Mouse (Mus musculus): ENCODE measurements around the gene Metap1. TPM values are rescaled to one million over a fixed set of nuclear protein-coding genes. Genes with fewer than 3 reads are reported as not detected.
A peak's percentile ranks its signal among the peaks of the same experiment; 100 is the strongest.

The Metap1 gene
- polyA plus RNA-seq, 1 experiment from 2014 or later = 45.8 TPM

GRCm38 (mm10) chr3:138513243-138513642 lies 23.9 kb upstream of the Metap1 start:
- no peak overlapping the region for H3K4me2 ChIP-seq (ENCODE audit: low read depth, low read length)
- 66% methylated on average over 12 of the region's 12 CpGs for whole genome bisulfite sequencing
- no peak for ATAC-seq (ENCODE audit: low read depth)
- H3K4me1 ChIP-seq (ENCODE audit: control insufficient read depth, insufficient read depth, low read length) = no peaks in the 10 kb centered on the region
- no peaks in the 10 kb centered on the region for H3K36me3 ChIP-seq (ENCODE audit: control insufficient read depth, insufficient read depth, low read length)
- 0 out of 2 replicates have a peak, but pooled peaks cover 2% of the 10 kb centered on the region for H3K9me3 ChIP-seq (ENCODE audit: control insufficient read depth, low read length)
- no peak for DNase-seq (ENCODE audit: low spot score)
- no peak overlapping the region for H3K4me3 ChIP-seq (ENCODE audit: low read depth, low read length)
- H3K9ac ChIP-seq (ENCODE audit: low read depth, low read length) = no peak overlapping the region
- no peak overlapping the region for H3K27ac ChIP-seq (replicated peaks; ENCODE audit: low read depth, low read length)
- H3K27me3 ChIP-seq (replicated peaks; ENCODE audit: control insufficient read depth, insufficient read depth, low read length) = no peaks in the 10 kb centered on the region

- no peak overlapping the region for H3K4me3 ChIP-seq (ENCODE audit: low read depth, low read length)
- no peaks in the 10 kb centered on the region for H3K36me3 ChIP-seq (ENCODE audit: control insufficient read depth, insufficient read depth, low read length)
- DNase-seq (ENCODE audit: low spot score) (no peak), ATAC-seq (ENCODE audit: low read depth) (no peak)
- no peaks in the 10 kb centered on the region for H3K9me3 ChIP-seq (ENCODE audit: control insufficient read depth, low read length)
- 71% methylated on average over 5 of the region's 5 CpGs for WGBS
- no peak overlapping the region for H3K4me2 ChIP-seq (ENCODE audit: low read depth, low read length)
- no peak overlapping the region for H3K27ac ChIP-seq (replicated peaks; ENCODE audit: low read depth, low read length)
- H3K4me1 ChIP-seq (ENCODE audit: control insufficient read depth, insufficient read depth, low read length) = no peaks in the 10 kb centered on the region
- no peak overlapping the region for H3K9ac ChIP-seq (ENCODE audit: low read depth, low read length)
- H3K27me3 ChIP-seq (replicated peaks; ENCODE audit: control insufficient read depth, insufficient read depth, low read length) = no peaks in the 10 kb centered on the region
Measured at GRCm38 (mm10) chr3:138510471-138510870, 21.2 kb upstream of the Metap1 start.

- 86% methylated on average over 2 of the region's 2 CpGs for WGBS
- no peak overlapping the region for H3K4me3 ChIP-seq (ENCODE audit: low read depth, low read length)
- H3K9me3 ChIP-seq (ENCODE audit: control insufficient read depth, low read length) = no peaks in the 10 kb centered on the region
- ATAC-seq (ENCODE audit: low read depth) (no peak), DNase-seq (ENCODE audit: low spot score) (no peak)
- H3K9ac ChIP-seq (ENCODE audit: low read depth, low read length) = no peak overlapping the region
- no peaks in the 10 kb centered on the region for H3K36me3 ChIP-seq (ENCODE audit: control insufficient read depth, insufficient read depth, low read length)
- H3K4me2 ChIP-seq (ENCODE audit: low read depth, low read length) = no peak overlapping the region
- no peaks in the 10 kb centered on the region for H3K27me3 ChIP-seq (replicated peaks; ENCODE audit: control insufficient read depth, insufficient read depth, low read length)
- no peaks in the 10 kb centered on the region for H3K4me1 ChIP-seq (ENCODE audit: control insufficient read depth, insufficient read depth, low read length)
- H3K27ac ChIP-seq (replicated peaks; ENCODE audit: low read depth, low read length) = no peak overlapping the region
Measured at GRCm38 (mm10) chr3:138509581-138509980, 20.3 kb upstream of the Metap1 start.

- no peak overlapping the region for H3K4me2 ChIP-seq (ENCODE audit: low read depth, low read length)
- no peaks in the 10 kb centered on the region for H3K9me3 ChIP-seq (ENCODE audit: control insufficient read depth, low read length)
- 53% methylated on average over 6 of the region's 6 CpGs for WGBS
- no peak overlapping the region for H3K27ac ChIP-seq (replicated peaks; ENCODE audit: low read depth, low read length)
- no peaks in the 10 kb centered on the region for H3K4me1 ChIP-seq (ENCODE audit: control insufficient read depth, insufficient read depth, low read length)
- H3K36me3 ChIP-seq (ENCODE audit: control insufficient read depth, insufficient read depth, low read length) = no peaks in the 10 kb centered on the region
- H3K4me3 ChIP-seq (ENCODE audit: low read depth, low read length) = no peak overlapping the region
- ATAC-seq (ENCODE audit: low read depth) (no peak), DNase-seq (ENCODE audit: low spot score) (peak; percentile 60)
- no peak overlapping the region for H3K9ac ChIP-seq (ENCODE audit: low read depth, low read length)
- H3K27me3 ChIP-seq (replicated peaks; ENCODE audit: control insufficient read depth, insufficient read depth, low read length) = no peaks in the 10 kb centered on the region
Measured at GRCm38 (mm10) chr3:138506749-138507148, 17.4 kb upstream of the Metap1 start.

- no peaks in the 10 kb centered on the region for H3K4me1 ChIP-seq (ENCODE audit: control insufficient read depth, insufficient read depth, low read length)
- no peak overlapping the region for H3K4me3 ChIP-seq (ENCODE audit: low read depth, low read length)
- H3K4me2 ChIP-seq (ENCODE audit: low read depth, low read length) = no peak overlapping the region
- no peak overlapping the region for H3K9ac ChIP-seq (ENCODE audit: low read depth, low read length)
- no peak overlapping the region for H3K27ac ChIP-seq (replicated peaks; ENCODE audit: low read depth, low read length)
- H3K27me3 ChIP-seq (replicated peaks; ENCODE audit: control insufficient read depth, insufficient read depth, low read length) = no peaks in the 10 kb centered on the region
- no peak for DNase-seq (ENCODE audit: low spot score)
- no peak for ATAC-seq (ENCODE audit: low read depth)
- H3K9me3 ChIP-seq (ENCODE audit: control insufficient read depth, low read length) = no peaks in the 10 kb centered on the region
- H3K36me3 ChIP-seq (ENCODE audit: control insufficient read depth, insufficient read depth, low read length) = no peaks in the 10 kb centered on the region
- 86% methylated on average over 11 of the region's 11 CpGs for WGBS
Measured at GRCm38 (mm10) chr3:138503754-138504153, 14.4 kb upstream of the Metap1 start.

GRCm38 (mm10) chr3:138499854-138500740 lies 10.8 kb upstream of the Metap1 start:
- 55% methylated on average over 15 of the region's 15 CpGs for WGBS
- DNase-seq (ENCODE audit: low spot score) (no peak), ATAC-seq (ENCODE audit: low read depth) (no peak)
- H3K4me1 ChIP-seq (ENCODE audit: control insufficient read depth, insufficient read depth, low read length) = no peaks in the 10 kb centered on the region
- no peaks in the 10 kb centered on the region for H3K27me3 ChIP-seq (replicated peaks; ENCODE audit: control insufficient read depth, insufficient read depth, low read length)
- H3K4me3 ChIP-seq (ENCODE audit: low read depth, low read length) = no peak overlapping the region
- no peaks in the 10 kb centered on the region for H3K9me3 ChIP-seq (ENCODE audit: control insufficient read depth, low read length)
- no peak overlapping the region for H3K27ac ChIP-seq (replicated peaks; ENCODE audit: low read depth, low read length)
- H3K4me2 ChIP-seq (ENCODE audit: low read depth, low read length) = no peak overlapping the region
- no peaks in the 10 kb centered on the region for H3K36me3 ChIP-seq (ENCODE audit: control insufficient read depth, insufficient read depth, low read length)
- no peak overlapping the region for H3K9ac ChIP-seq (ENCODE audit: low read depth, low read length)

GRCm38 (mm10) chr3:138498731-138499130 lies 9.4 kb upstream of the Metap1 start:
- WGBS = 52% methylated on average over 4 of the region's 4 CpGs
- H3K9me3 ChIP-seq (ENCODE audit: control insufficient read depth, low read length) = no peaks in the 10 kb centered on the region
- H3K4me2 ChIP-seq (ENCODE audit: low read depth, low read length) = no peak overlapping the region

GRCm38 (mm10) chr3:138495166-138496145 lies 6.1 kb upstream of the Metap1 start:
- Histone ChIP-seq H3K9me3 (ENCODE audit: control insufficient read depth, low read length) (no peaks in the 10 kb centered on the region), H3K27ac (replicated peaks; ENCODE audit: low read depth, low read length) (no peak overlapping the region), H3K36me3 (ENCODE audit: control insufficient read depth, insufficient read depth, low read length) (no peaks in the 10 kb centered on the region), H3K4me1 (ENCODE audit: control insufficient read depth, insufficient read depth, low read length) (no peaks in the 10 kb centered on the region), H3K4me2 (ENCODE audit: low read depth, low read length) (no peak overlapping the region), H3K27me3 (replicated peaks; ENCODE audit: control insufficient read depth, insufficient read depth, low read length) (no peaks in the 10 kb centered on the region), H3K4me3 (ENCODE audit: low read depth, low read length) (no peak overlapping the region), H3K9ac (ENCODE audit: low read depth, low read length) (no peak overlapping the region)
- DNase-seq (ENCODE audit: low spot score) = no peak
- ATAC-seq (ENCODE audit: low read depth) = no peak
- WGBS = 77% methylated on average over 11 of the region's 11 CpGs

More at GRCm38 (mm10) chr3:138498731-138499130, 9.4 kb upstream of the Metap1 start:
- ATAC-seq (ENCODE audit: low read depth) (no peak), DNase-seq (ENCODE audit: low spot score) (no peak)
- H3K36me3 ChIP-seq (ENCODE audit: control insufficient read depth, insufficient read depth, low read length) = no peaks in the 10 kb centered on the region
- H3K4me1 ChIP-seq (ENCODE audit: control insufficient read depth, insufficient read depth, low read length) = no peaks in the 10 kb centered on the region
- H3K9ac ChIP-seq (ENCODE audit: low read depth, low read length) = no peak overlapping the region
- H3K4me3 ChIP-seq (ENCODE audit: low read depth, low read length) = no peak overlapping the region
- H3K27me3 ChIP-seq (replicated peaks; ENCODE audit: control insufficient read depth, insufficient read depth, low read length) = no peaks in the 10 kb centered on the region
- H3K27ac ChIP-seq (replicated peaks; ENCODE audit: low read depth, low read length) = no peak overlapping the region

All from embryonic facial prominence, embryonic 14.5 days (tissue).